Mouse (Mus musculus): ENCODE measurements around the gene Klhl8. TPM values are rescaled to one million over a fixed set of nuclear protein-coding genes. Genes with fewer than 3 reads are reported as not detected.
A peak's percentile ranks its signal among the peaks of the same experiment; 100 is the strongest.

Gene Klhl8
- polyA plus RNA-seq, 1 experiment = 9.4 TPM

- DNase-seq = no peak
These were observed 7.2 kb upstream of the Klhl8 start for GRCm38 (mm10) chr5:103918233-103918632.

GRCm38 (mm10) chr5:103917357-103917895 lies 6.4 kb upstream of the Klhl8 start:
- Histone ChIP-seq H3K4me1 (replicated peaks; ENCODE audit: control insufficient read depth, insufficient read depth, low read length) (no peaks in the 10 kb centered on the region), H3K27ac (ENCODE audit: control insufficient read depth, insufficient read depth, low read length) (no peak overlapping the region), H3K4me3 (ENCODE audit: control insufficient read depth, insufficient read depth, low read length) (no peak overlapping the region), H3K36me3 (ENCODE audit: control insufficient read depth, insufficient read depth, low read length) (no peaks in the 10 kb centered on the region), H3K27me3 (ENCODE audit: control insufficient read depth, insufficient read depth, low read length) (no peaks in the 10 kb centered on the region; the same call in 1 of the 2 replicates)
- TF ChIP-seq CTCF (IDR thresholded peaks at IDR 0.05; ENCODE audit: borderline replicate concordance, control insufficient read depth, extremely low read depth, insufficient read depth, low read length, poor library complexity) (no peak), POLR2A (IDR thresholded peaks at IDR 0.05; ENCODE audit: control insufficient read depth, extremely low read depth, insufficient read depth, low read length, poor library complexity) (no peak)
- DNase-seq = no peak
- WGBS = 80% methylated on average over 8 of the region's 8 CpGs

More at GRCm38 (mm10) chr5:103918233-103918632, 7.2 kb upstream of the Klhl8 start:
- H3K27ac ChIP-seq (ENCODE audit: control insufficient read depth, insufficient read depth, low read length) = no peak overlapping the region
- H3K27me3 ChIP-seq (ENCODE audit: control insufficient read depth, insufficient read depth, low read length) = no peaks in the 10 kb centered on the region
- no peak overlapping the region for H3K4me3 ChIP-seq (ENCODE audit: control insufficient read depth, insufficient read depth, low read length)
- no peaks in the 10 kb centered on the region for H3K36me3 ChIP-seq (ENCODE audit: control insufficient read depth, insufficient read depth, low read length)
- H3K4me1 ChIP-seq (replicated peaks; ENCODE audit: control insufficient read depth, insufficient read depth, low read length) = no peaks in the 10 kb centered on the region
- TF ChIP-seq POLR2A (IDR thresholded peaks at IDR 0.05; ENCODE audit: control insufficient read depth, extremely low read depth, insufficient read depth, low read length, poor library complexity) = no peak
- no peak for TF ChIP-seq CTCF (IDR thresholded peaks at IDR 0.05; ENCODE audit: borderline replicate concordance, control insufficient read depth, extremely low read depth, insufficient read depth, low read length, poor library complexity)
- 94% methylated on average over 3 of the region's 3 CpGs for WGBS

DNA sequence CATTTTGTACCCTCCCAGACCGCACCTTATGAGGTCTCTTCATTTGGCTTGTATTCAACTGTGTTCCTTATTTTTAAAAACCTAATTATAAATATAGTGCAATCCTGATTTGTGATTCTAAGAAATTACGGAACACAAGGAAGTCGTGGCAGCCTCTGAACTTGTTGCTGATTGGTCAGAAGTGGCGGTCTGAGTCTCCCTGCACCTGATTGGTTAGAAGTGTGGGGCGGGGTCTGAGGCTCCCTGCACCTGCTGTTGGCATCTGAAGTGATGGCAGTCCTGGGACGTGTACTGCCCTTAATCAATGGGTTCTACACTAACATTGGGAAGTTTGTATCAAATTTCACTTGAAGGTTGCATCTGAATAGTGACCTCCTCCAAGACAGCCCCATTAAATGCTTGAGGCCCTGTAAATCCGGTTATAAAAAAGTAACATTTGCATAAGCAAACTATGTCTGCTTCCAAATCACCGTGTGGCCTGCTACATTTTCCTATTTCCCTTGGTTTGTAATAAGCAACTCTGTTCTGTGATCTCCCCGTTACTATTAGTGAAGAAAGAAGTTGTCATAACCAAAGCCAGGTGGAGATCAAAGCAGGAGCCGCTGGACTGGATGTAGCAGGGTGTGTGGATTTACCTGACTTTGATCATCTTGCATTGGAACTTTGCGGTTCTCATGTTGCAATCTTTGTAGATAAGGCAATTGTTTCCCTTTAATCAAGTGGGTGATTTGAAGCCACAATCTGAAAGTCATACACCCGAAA lies 5.7 kb upstream of the Klhl8 start:
- Histone ChIP-seq H3K4me3 (ENCODE audit: control insufficient read depth, insufficient read depth, low read length) (no peak overlapping the region), H3K36me3 (ENCODE audit: control insufficient read depth, insufficient read depth, low read length) (no peaks in the 10 kb centered on the region), H3K27me3 (ENCODE audit: control insufficient read depth, insufficient read depth, low read length) (no peaks in the 10 kb centered on the region; the same call in 1 of the 2 replicates), H3K27ac (ENCODE audit: control insufficient read depth, insufficient read depth, low read length) (no peak overlapping the region), H3K4me1 (replicated peaks; ENCODE audit: control insufficient read depth, insufficient read depth, low read length) (peaks cover under 1% of the 10 kb centered on the region; the same call in 1 of the 2 replicates)
- TF ChIP-seq CTCF (IDR thresholded peaks at IDR 0.05; ENCODE audit: borderline replicate concordance, control insufficient read depth, extremely low read depth, insufficient read depth, low read length, poor library complexity) (no peak), POLR2A (IDR thresholded peaks at IDR 0.05; ENCODE audit: control insufficient read depth, extremely low read depth, insufficient read depth, low read length, poor library complexity) (no peak)
- WGBS = 84% methylated on average over 12 of the region's 12 CpGs
- DNase-seq = no peak

DNA sequence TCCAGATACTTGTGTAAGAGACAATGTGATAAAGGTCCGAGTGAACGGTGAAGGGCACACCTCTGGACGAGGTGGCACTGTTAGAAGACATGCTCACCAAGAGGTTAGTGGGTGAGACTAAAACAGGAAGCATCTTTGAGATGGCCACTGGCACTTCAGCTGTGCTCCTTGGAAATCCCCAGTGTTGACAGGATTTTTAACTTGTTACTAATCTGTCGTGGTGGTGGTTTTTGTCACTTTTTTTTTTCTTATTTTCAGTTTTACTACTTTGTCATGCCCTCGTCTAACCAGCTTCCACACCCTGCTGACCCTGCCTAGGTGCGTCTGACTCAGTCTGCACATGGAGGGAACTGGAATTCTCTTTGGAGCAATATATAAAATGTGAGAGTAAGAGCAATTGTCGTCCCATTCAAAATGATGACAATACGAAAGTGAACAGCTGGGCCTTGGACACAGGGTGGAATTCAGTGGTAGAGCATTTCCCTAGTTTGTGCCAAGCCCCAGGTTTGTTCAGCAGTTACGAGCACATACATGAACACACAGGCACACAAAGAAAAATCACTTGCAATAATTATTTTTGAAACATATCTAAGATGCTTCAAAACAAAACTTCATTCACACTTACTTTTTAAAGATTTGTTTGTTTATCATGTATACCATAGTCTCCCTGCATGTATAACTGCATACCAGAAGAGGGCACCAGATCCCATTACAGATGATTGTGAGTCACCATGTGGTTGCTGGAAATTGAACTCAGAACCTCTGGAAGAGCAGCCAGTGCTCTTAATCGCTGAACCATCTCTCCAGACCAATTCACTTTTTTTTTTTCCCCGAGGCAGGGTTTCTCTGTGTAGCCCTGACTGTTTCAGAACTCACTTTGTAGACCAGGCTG lies 3.5 kb upstream of the Klhl8 start:
- no peak overlapping the region for H3K27ac ChIP-seq (ENCODE audit: control insufficient read depth, insufficient read depth, low read length)
- no peaks in the 10 kb centered on the region for H3K36me3 ChIP-seq (ENCODE audit: control insufficient read depth, insufficient read depth, low read length)
- WGBS = 61% methylated on average over 11 of the region's 11 CpGs
- no peak overlapping the region for H3K4me3 ChIP-seq (ENCODE audit: control insufficient read depth, insufficient read depth, low read length)
- peak; percentile 20 for DNase-seq
- H3K27me3 ChIP-seq (ENCODE audit: control insufficient read depth, insufficient read depth, low read length) = no peaks in the 10 kb centered on the region; the same call in 1 of the 2 replicates
- peaks cover 7% of the 10 kb centered on the region; the same call in 1 of the 2 replicates for H3K4me1 ChIP-seq (replicated peaks; ENCODE audit: control insufficient read depth, insufficient read depth, low read length)
- no peak for TF ChIP-seq POLR2A (IDR thresholded peaks at IDR 0.05; ENCODE audit: control insufficient read depth, extremely low read depth, insufficient read depth, low read length, poor library complexity)
- no peak for TF ChIP-seq CTCF (IDR thresholded peaks at IDR 0.05; ENCODE audit: borderline replicate concordance, control insufficient read depth, extremely low read depth, insufficient read depth, low read length, poor library complexity)

- H3K4me3 ChIP-seq (ENCODE audit: control insufficient read depth, insufficient read depth, low read length) = no peak overlapping the region
- no peak for TF ChIP-seq CTCF (IDR thresholded peaks at IDR 0.05; ENCODE audit: borderline replicate concordance, control insufficient read depth, extremely low read depth, insufficient read depth, low read length, poor library complexity)
- TF ChIP-seq POLR2A (IDR thresholded peaks at IDR 0.05; ENCODE audit: control insufficient read depth, extremely low read depth, insufficient read depth, low read length, poor library complexity) = no peak
- no peaks in the 10 kb centered on the region; the same call in 1 of the 2 replicates for H3K27me3 ChIP-seq (ENCODE audit: control insufficient read depth, insufficient read depth, low read length)
- peaks cover 7% of the 10 kb centered on the region; the same call in 1 of the 2 replicates for H3K4me1 ChIP-seq (replicated peaks; ENCODE audit: control insufficient read depth, insufficient read depth, low read length)
- 22% methylated on average over 4 of the region's 4 CpGs for WGBS
- H3K27ac ChIP-seq (ENCODE audit: control insufficient read depth, insufficient read depth, low read length) = no peak overlapping the region
- no peaks in the 10 kb centered on the region for H3K36me3 ChIP-seq (ENCODE audit: control insufficient read depth, insufficient read depth, low read length)
- DNase-seq = no peak
These were observed 2.1 kb upstream of the Klhl8 start for GRCm38 (mm10) chr5:103913150-103913549.

- Histone ChIP-seq H3K4me1 (replicated peaks; ENCODE audit: control insufficient read depth, insufficient read depth, low read length) (peaks cover 7% of the 10 kb centered on the region; the same call in 1 of the 2 replicates), H3K27me3 (ENCODE audit: control insufficient read depth, insufficient read depth, low read length) (no peaks in the 10 kb centered on the region; the same call in 1 of the 2 replicates), H3K36me3 (ENCODE audit: control insufficient read depth, insufficient read depth, low read length) (no peaks in the 10 kb centered on the region), H3K27ac (ENCODE audit: control insufficient read depth, insufficient read depth, low read length) (no peak overlapping the region), H3K4me3 (ENCODE audit: control insufficient read depth, insufficient read depth, low read length) (no peak overlapping the region)
- WGBS = 39% methylated on average over 5 of the region's 5 CpGs
- TF ChIP-seq CTCF (IDR thresholded peaks at IDR 0.05; ENCODE audit: borderline replicate concordance, control insufficient read depth, extremely low read depth, insufficient read depth, low read length, poor library complexity) = no peak
- TF ChIP-seq POLR2A (IDR thresholded peaks at IDR 0.05; ENCODE audit: control insufficient read depth, extremely low read depth, insufficient read depth, low read length, poor library complexity) = no peak
- no peak for DNase-seq
These were observed 496 bp upstream of the Klhl8 start for GRCm38 (mm10) chr5:103911555-103911954.
